Mouse (Mus musculus) kidney, postnatal 4 days (tissue): ENCODE results near the gene Fam222a.

Source experiments
- DNase-seq, 2 experiments: peaks; one replicate each; pipeline ENCODE4 v3.0.0; 2021; ENCODE audit warnings: mixed read lengths in 2 of 2

Gene Fam222a

GRCm38 (mm10) chr5:114585682-114586081, 17.9 kb downstream of the Fam222a start:
- DNase-seq, result peak in 1 of 2 experiments; percentile 62

GRCm38 (mm10) chr5:114587908-114588307, 20.1 kb downstream of the Fam222a start:
- DNase-seq, result peak; percentile 90 to 94

GRCm38 (mm10) chr5:114588416-114588815, 20.6 kb downstream of the Fam222a start:
- DNase-seq, result peak in 1 of 2 experiments; percentile 65

GRCm38 (mm10) chr5:114589026-114589425, 21.2 kb downstream of the Fam222a start:
- DNase-seq, result peak in 1 of 2 experiments; percentile 56

- peak in 1 of 2 experiments; percentile 50 for DNase-seq
Observed at GRCm38 (mm10) chr5:114589454-114589853, 21.6 kb downstream of the Fam222a start.

- peak in 1 of 2 experiments; percentile 63 for DNase-seq
Observed at GRCm38 (mm10) chr5:114590043-114590913, 22.5 kb downstream of the Fam222a start.

GRCm38 (mm10) chr5:114591151-114591561, 23.3 kb downstream of the Fam222a start:
- DNase-seq, result peak in 1 of 2 experiments; percentile 44

- DNase-seq, result no peak
Observed at GRCm38 (mm10) chr5:114592463-114593160, 24.8 kb downstream of the Fam222a start.

- DNase-seq, result peak in 1 of 2 experiments; percentile 56
Observed at GRCm38 (mm10) chr5:114593161-114593821, 25.5 kb downstream of the Fam222a start.

GRCm38 (mm10) chr5:114593949-114594348, 26.1 kb downstream of the Fam222a start:
- peak; percentile 71 to 82 for DNase-seq

- DNase-seq, result peak; percentile 73 to 83
Observed at GRCm38 (mm10) chr5:114594741-114595241, 27.0 kb downstream of the Fam222a start.

GRCm38 (mm10) chr5:114596604-114597003, 28.8 kb downstream of the Fam222a start:
- peak; percentile 60 to 73 for DNase-seq

- DNase-seq, result peak in 1 of 2 experiments; percentile 54
Observed at GRCm38 (mm10) chr5:114597222-114597621, 29.4 kb downstream of the Fam222a start.

GRCm38 (mm10) chr5:114597652-114598051, 29.8 kb downstream of the Fam222a start:
- no peak for DNase-seq

GRCm38 (mm10) chr5:114602012-114602411, 34.2 kb downstream of the Fam222a start:
- DNase-seq, result no peak

- no peak for DNase-seq
Observed at GRCm38 (mm10) chr5:114603975-114604374, 36.2 kb downstream of the Fam222a start.

- peak; percentile 16 to 54 for DNase-seq
Observed at GRCm38 (mm10) chr5:114604781-114605290, 37.0 kb downstream of the Fam222a start.

- no peak for DNase-seq
Observed at GRCm38 (mm10) chr5:114605981-114606380, 38.2 kb downstream of the Fam222a start.

GRCm38 (mm10) chr5:114607651-114608050, 39.8 kb downstream of the Fam222a start:
- DNase-seq, result peak; percentile 58 to 70

- peak; percentile 93 for DNase-seq
Observed at GRCm38 (mm10) chr5:114608516-114608915, 40.7 kb downstream of the Fam222a start.

GRCm38 (mm10) chr5:114611256-114611655, 43.4 kb downstream of the Fam222a start:
- DNase-seq, result no peak

GRCm38 (mm10) chr5:114611968-114612608, 44.3 kb downstream of the Fam222a start:
- peak; percentile 67 to 68 for DNase-seq
